Mouse (Mus musculus): ENCODE results near the gene Olfr1385. TPM values are rescaled to one million over a fixed set of nuclear protein-coding genes. Genes with fewer than 3 reads are reported as not detected.
"Not testable (repeated sequence)": the region's sequence is repeated elsewhere in the genome, so short reads cannot be mapped to it uniquely, and the experiment has no call there.

The Olfr1385 gene
- not detected in 2 replicates for polyA plus RNA-seq (2015; fragmentation: Nextera tagmentation; extraction: Ambion mirVana)

GRCm38 (mm10) chr11:49488770-49489169 is at the start of gene Olfr1385:
Gene Olfr1385, plus strand, starts transcription at chr11:49489070.
- 72% methylated on average over 1 of the region's 1 CpGs for WGBS
- not testable (repeated sequence) for H3K27me3 ChIP-seq; H3K36me3 ChIP-seq; ATAC-seq (ENCODE audit: insufficient number of reproducible peaks, low FRiP score, low TSS enrichment, low read depth); H3K4me3 ChIP-seq; H3K4me2 ChIP-seq; H3K4me1 ChIP-seq; H3K9me3 ChIP-seq; H3K9ac ChIP-seq; H3K27ac ChIP-seq

GRCm38 (mm10) chr11:49455043-49455442 is 33.8 kb upstream of the Olfr1385 start, which contains the start of gene Olfr1387:
Gene Olfr1387, plus strand, starts transcription at chr11:49455343.
- Histone ChIP-seq H3K4me3 (no peak within 1 kb of the TSS), H3K4me1 (no peaks in the 10 kb centered on the region), H3K9me3 (no peaks in the 10 kb centered on the region), H3K36me3 (no peaks in the 10 kb centered on the region), H3K27me3 (no peaks in the 10 kb centered on the region), H3K4me2 (no peak within 1 kb of the TSS), H3K27ac (no peak within 1 kb of the TSS), H3K9ac (no peak within 1 kb of the TSS)
- 61% methylated on average over 1 of the region's 1 CpGs for WGBS
- ATAC-seq (ENCODE audit: insufficient number of reproducible peaks, low FRiP score, low TSS enrichment, low read depth) = no peak

- not testable (repeated sequence) for H3K9me3 ChIP-seq; H3K36me3 ChIP-seq; ATAC-seq (ENCODE audit: insufficient number of reproducible peaks, low FRiP score, low TSS enrichment, low read depth); H3K4me1 ChIP-seq; H3K27me3 ChIP-seq; H3K4me2 ChIP-seq; H3K27ac ChIP-seq; H3K4me3 ChIP-seq; H3K9ac ChIP-seq
- WGBS = 91% methylated on average over 3 of the region's 3 CpGs
Observed at GRCm38 (mm10) chr11:49464746-49465145, 24.1 kb upstream of the Olfr1385 start, which contains the start of gene Olfr1386. Gene Olfr1386, plus strand, starts transcription at chr11:49465046.

GRCm38 (mm10) chr11:49485973-49486372 is 2.9 kb upstream of the Olfr1385 start:
- no peaks in the 10 kb centered on the region for H3K4me1 ChIP-seq
- H3K27ac ChIP-seq = no peak overlapping the region
- no peaks in the 10 kb centered on the region for H3K27me3 ChIP-seq
- 35% methylated on average over 4 of the region's 4 CpGs for WGBS
- no peaks in the 10 kb centered on the region for H3K36me3 ChIP-seq
- no peaks in the 10 kb centered on the region for H3K9me3 ChIP-seq
- no peak overlapping the region for H3K4me3 ChIP-seq
- no peak overlapping the region for H3K9ac ChIP-seq
- no peak for ATAC-seq (ENCODE audit: insufficient number of reproducible peaks, low FRiP score, low TSS enrichment, low read depth)
- H3K4me2 ChIP-seq = no peak overlapping the region

- Histone ChIP-seq H3K4me2 (no peak overlapping the region), H3K36me3 (no peaks in the 10 kb centered on the region), H3K4me1 (no peaks in the 10 kb centered on the region), H3K9ac (no peak overlapping the region), H3K27ac (no peak overlapping the region), H3K27me3 (no peaks in the 10 kb centered on the region), H3K4me3 (no peak overlapping the region), H3K9me3 (no peaks in the 10 kb centered on the region)
- 70% methylated on average over 5 of the region's 5 CpGs for WGBS
- no peak for ATAC-seq (ENCODE audit: insufficient number of reproducible peaks, low FRiP score, low TSS enrichment, low read depth)
Observed at GRCm38 (mm10) chr11:49518086-49518485, 29.2 kb downstream of the Olfr1385 start.

GRCm38 (mm10) chr11:49519348-49519747 is 30.5 kb downstream of the Olfr1385 start, which contains the start of gene Olfr1383:
Gene Olfr1383, plus strand, starts transcription at chr11:49519648.
- Histone ChIP-seq H3K4me3 (no peak within 1 kb of the TSS), H3K27me3 (no peaks in the 10 kb centered on the region), H3K4me2 (no peak within 1 kb of the TSS), H3K9ac (no peak within 1 kb of the TSS), H3K4me1 (no peaks in the 10 kb centered on the region), H3K36me3 (no peaks in the 10 kb centered on the region), H3K9me3 (no peaks in the 10 kb centered on the region), H3K27ac (no peak within 1 kb of the TSS)
- no peak for ATAC-seq (ENCODE audit: insufficient number of reproducible peaks, low FRiP score, low TSS enrichment, low read depth)

GRCm38 (mm10) chr11:49527947-49528346 is 39.1 kb downstream of the Olfr1385 start, which contains the start of gene Olfr1382:
Gene Olfr1382, plus strand, starts transcription at chr11:49528247.
- H3K9me3 ChIP-seq = no peaks in the 10 kb centered on the region

GRCm38 (mm10) chr11:49532761-49533160 is 43.9 kb downstream of the Olfr1385 start:
- H3K4me1 ChIP-seq = no peaks in the 10 kb centered on the region
- no peak overlapping the region for H3K9ac ChIP-seq
- no peaks in the 10 kb centered on the region for H3K27me3 ChIP-seq
- no peak for ATAC-seq (ENCODE audit: insufficient number of reproducible peaks, low FRiP score, low TSS enrichment, low read depth)
- no peaks in the 10 kb centered on the region for H3K9me3 ChIP-seq
- no peak overlapping the region for H3K27ac ChIP-seq
- H3K4me2 ChIP-seq = no peak overlapping the region
- H3K36me3 ChIP-seq = no peaks in the 10 kb centered on the region
- H3K4me3 ChIP-seq = no peak overlapping the region

More at GRCm38 (mm10) chr11:49527947-49528346, 39.1 kb downstream of the Olfr1385 start, which contains the start of gene Olfr1382:
- H3K27me3 ChIP-seq = no peaks in the 10 kb centered on the region
- WGBS = 82% methylated on average over 3 of the region's 3 CpGs
- H3K4me1 ChIP-seq = no peaks in the 10 kb centered on the region
- H3K4me3 ChIP-seq = no peak within 1 kb of the TSS
- no peaks in the 10 kb centered on the region for H3K36me3 ChIP-seq
- H3K4me2 ChIP-seq = no peak within 1 kb of the TSS
- ATAC-seq (ENCODE audit: insufficient number of reproducible peaks, low FRiP score, low TSS enrichment, low read depth) = no peak
- H3K27ac ChIP-seq = no peak within 1 kb of the TSS
- H3K9ac ChIP-seq = no peak within 1 kb of the TSS

GRCm38 (mm10) chr11:49536631-49537030 is 47.8 kb downstream of the Olfr1385 start:
- H3K4me3 ChIP-seq; H3K4me1 ChIP-seq; H3K27ac ChIP-seq; H3K9ac ChIP-seq; H3K9me3 ChIP-seq; ATAC-seq (ENCODE audit: insufficient number of reproducible peaks, low FRiP score, low TSS enrichment, low read depth); H3K4me2 ChIP-seq; H3K36me3 ChIP-seq; H3K27me3 ChIP-seq: not testable (repeated sequence)
- WGBS = 85% methylated on average over 2 of the region's 2 CpGs

- H3K9ac ChIP-seq; H3K27ac ChIP-seq; H3K4me1 ChIP-seq; H3K36me3 ChIP-seq; H3K9me3 ChIP-seq; H3K4me3 ChIP-seq; H3K4me2 ChIP-seq; H3K27me3 ChIP-seq; ATAC-seq (ENCODE audit: insufficient number of reproducible peaks, low FRiP score, low TSS enrichment, low read depth): not testable (repeated sequence)
- 73% methylated on average over 3 of the region's 3 CpGs for WGBS
Observed at GRCm38 (mm10) chr11:49543149-49543548, 54.3 kb downstream of the Olfr1385 start, which contains the start of gene Olfr1381. Gene Olfr1381, plus strand, starts transcription at chr11:49543449.

Other genes with a start within 250 kb of the Olfr1385 start
- gene Mgat1, start 244.9 kb upstream of the Olfr1385 start, polyA plus RNA-seq (2015; fragmentation: Nextera tagmentation; extraction: Ambion mirVana) = 74.6 and 81.3 TPM in 2 replicates
- gene Olfr1393, start 210.8 kb upstream of the Olfr1385 start, polyA plus RNA-seq (2015; fragmentation: Nextera tagmentation; extraction: Ambion mirVana) = not detected in 2 replicates
- 0.10 and 0.11 TPM in 2 replicates for gene Olfr1392, start 203.8 kb upstream of the Olfr1385 start, polyA plus RNA-seq (2015; fragmentation: Nextera tagmentation; extraction: Ambion mirVana)
- gene Olfr10, start 184.3 kb upstream of the Olfr1385 start, polyA plus RNA-seq (2015; fragmentation: Nextera tagmentation; extraction: Ambion mirVana) = not detected in 2 replicates
- not detected in 2 replicates for gene Olfr1391, start 166.3 kb upstream of the Olfr1385 start, polyA plus RNA-seq (2015; fragmentation: Nextera tagmentation; extraction: Ambion mirVana)
- not detected in 2 replicates for gene Olfr1390, start 153.9 kb upstream of the Olfr1385 start, polyA plus RNA-seq (2015; fragmentation: Nextera tagmentation; extraction: Ambion mirVana)
- not detected in 2 replicates for gene Olfr1389, start 66.0 kb upstream of the Olfr1385 start, polyA plus RNA-seq (2015; fragmentation: Nextera tagmentation; extraction: Ambion mirVana)
- gene Olfr1388, start 52.4 kb upstream of the Olfr1385 start, polyA plus RNA-seq (2015; fragmentation: Nextera tagmentation; extraction: Ambion mirVana) = 0.06 TPM in 1 of 2 replicates, not detected in the other
- not detected in 2 replicates for gene Olfr1387, start 33.7 kb upstream of the Olfr1385 start, polyA plus RNA-seq (2015; fragmentation: Nextera tagmentation; extraction: Ambion mirVana)
- not detected in 2 replicates for gene Olfr1386, start 24.0 kb upstream of the Olfr1385 start, polyA plus RNA-seq (2015; fragmentation: Nextera tagmentation; extraction: Ambion mirVana)
- not detected in 2 replicates for gene Olfr1384, start 17.7 kb downstream of the Olfr1385 start, polyA plus RNA-seq (2015; fragmentation: Nextera tagmentation; extraction: Ambion mirVana)
- gene Olfr1383, start 30.6 kb downstream of the Olfr1385 start, polyA plus RNA-seq (2015; fragmentation: Nextera tagmentation; extraction: Ambion mirVana) = not detected in 2 replicates
- gene Olfr1382, start 39.2 kb downstream of the Olfr1385 start, polyA plus RNA-seq (2015; fragmentation: Nextera tagmentation; extraction: Ambion mirVana) = not detected in 2 replicates
- gene Olfr1381, start 54.4 kb downstream of the Olfr1385 start, polyA plus RNA-seq (2015; fragmentation: Nextera tagmentation; extraction: Ambion mirVana) = not detected in 2 replicates
- gene Olfr1380, start 67.8 kb downstream of the Olfr1385 start, polyA plus RNA-seq (2015; fragmentation: Nextera tagmentation; extraction: Ambion mirVana) = not detected in 2 replicates
- 5.5 and 5.6 TPM in 2 replicates for gene Flt4, start 120.2 kb downstream of the Olfr1385 start, polyA plus RNA-seq (2015; fragmentation: Nextera tagmentation; extraction: Ambion mirVana)
- gene Scgb3a1, start 174.5 kb downstream of the Olfr1385 start, polyA plus RNA-seq (2015; fragmentation: Nextera tagmentation; extraction: Ambion mirVana) = not detected in 2 replicates
- gene Cnot6, start 223.7 kb downstream of the Olfr1385 start, polyA plus RNA-seq (2015; fragmentation: Nextera tagmentation; extraction: Ambion mirVana) = 40.1 and 47.9 TPM in 2 replicates

Measured in limb, embryonic 15.5 days (tissue).